Mouse (Mus musculus): ENCODE results near the gene Fxyd3. TPM values are rescaled to one million over a fixed set of nuclear protein-coding genes. Genes with fewer than 3 reads are reported as not detected.
A peak's percentile ranks its signal among the peaks of the same experiment; 100 is the strongest.

Fxyd3 gene
- polyA plus RNA-seq, 1 experiment from 2014 or later, result 8.0 TPM

GRCm38 (mm10) chr7:31050921-31051320 lies 25.6 kb downstream of the Fxyd3 start:
- H3K4me2 ChIP-seq (ENCODE audit: low read depth, low read length), result peak overlapping the region; percentile 76
- H3K9me3 ChIP-seq (replicated peaks; ENCODE audit: control insufficient read depth, low read length), result no peaks in the 10 kb centered on the region
- H3K4me1 ChIP-seq (ENCODE audit: control insufficient read depth, insufficient read depth, low read length), result peaks cover 40% of the 10 kb centered on the region
- no peak for ATAC-seq (replicated peaks; ENCODE audit: extremely low read depth, insufficient read depth, low FRiP score)
- 16% methylated on average over 9 of the region's 9 CpGs for WGBS
- peak overlapping the region; percentile 7; the same call in 1 of the 2 replicates for H3K4me3 ChIP-seq (ENCODE audit: low read length)
- no peak overlapping the region for H3K27ac ChIP-seq (ENCODE audit: low read length)
- no peaks in the 10 kb centered on the region for H3K36me3 ChIP-seq (ENCODE audit: control insufficient read depth, insufficient read depth)
- peaks cover 26% of the 10 kb centered on the region for H3K27me3 ChIP-seq (ENCODE audit: control insufficient read depth, insufficient read depth, low read length)
- H3K9ac ChIP-seq (ENCODE audit: low read length), result no peak overlapping the region

GRCm38 (mm10) chr7:31050487-31050886 lies 26.0 kb downstream of the Fxyd3 start:
- no peak overlapping the region for H3K27ac ChIP-seq (ENCODE audit: low read length)
- no peaks in the 10 kb centered on the region for H3K36me3 ChIP-seq (ENCODE audit: control insufficient read depth, insufficient read depth)
- WGBS, result 20% methylated on average over 6 of the region's 6 CpGs
- peaks cover 40% of the 10 kb centered on the region for H3K4me1 ChIP-seq (ENCODE audit: control insufficient read depth, insufficient read depth, low read length)
- ATAC-seq (replicated peaks; ENCODE audit: extremely low read depth, insufficient read depth, low FRiP score), result no peak
- H3K4me2 ChIP-seq (ENCODE audit: low read depth, low read length), result no peak overlapping the region
- no peaks in the 10 kb centered on the region for H3K9me3 ChIP-seq (replicated peaks; ENCODE audit: control insufficient read depth, low read length)
- no peak overlapping the region for H3K9ac ChIP-seq (ENCODE audit: low read length)
- H3K27me3 ChIP-seq (ENCODE audit: control insufficient read depth, insufficient read depth, low read length), result peaks cover 26% of the 10 kb centered on the region
- no peak overlapping the region for H3K4me3 ChIP-seq (ENCODE audit: low read length)

- Histone ChIP-seq H3K4me3 (ENCODE audit: low read length) (no peak overlapping the region), H3K4me1 (ENCODE audit: control insufficient read depth, insufficient read depth, low read length) (peaks cover 40% of the 10 kb centered on the region), H3K9me3 (replicated peaks; ENCODE audit: control insufficient read depth, low read length) (no peaks in the 10 kb centered on the region), H3K27me3 (ENCODE audit: control insufficient read depth, insufficient read depth, low read length) (peaks cover 26% of the 10 kb centered on the region), H3K27ac (ENCODE audit: low read length) (no peak overlapping the region), H3K36me3 (ENCODE audit: control insufficient read depth, insufficient read depth) (no peaks in the 10 kb centered on the region), H3K9ac (ENCODE audit: low read length) (no peak overlapping the region), H3K4me2 (ENCODE audit: low read depth, low read length) (no peak overlapping the region)
- no peak for ATAC-seq (replicated peaks; ENCODE audit: extremely low read depth, insufficient read depth, low FRiP score)
- WGBS, result 9% methylated on average over 10 of the region's 15 CpGs
Measured at GRCm38 (mm10) chr7:31049846-31050281, 26.6 kb downstream of the Fxyd3 start.

GRCm38 (mm10) chr7:31049135-31049845 lies 27.2 kb downstream of the Fxyd3 start:
- no peaks in the 10 kb centered on the region for H3K36me3 ChIP-seq (ENCODE audit: control insufficient read depth, insufficient read depth)
- 34% methylated on average over 5 of the region's 5 CpGs for WGBS
- peaks cover 27% of the 10 kb centered on the region for H3K27me3 ChIP-seq (ENCODE audit: control insufficient read depth, insufficient read depth, low read length)
- no peak overlapping the region for H3K4me3 ChIP-seq (ENCODE audit: low read length)
- ATAC-seq (replicated peaks; ENCODE audit: extremely low read depth, insufficient read depth, low FRiP score), result no peak
- no peak overlapping the region for H3K9ac ChIP-seq (ENCODE audit: low read length)
- H3K27ac ChIP-seq (ENCODE audit: low read length), result no peak overlapping the region
- H3K9me3 ChIP-seq (replicated peaks; ENCODE audit: control insufficient read depth, low read length), result no peaks in the 10 kb centered on the region
- H3K4me2 ChIP-seq (ENCODE audit: low read depth, low read length), result no peak overlapping the region
- H3K4me1 ChIP-seq (ENCODE audit: control insufficient read depth, insufficient read depth, low read length), result peaks cover 40% of the 10 kb centered on the region

GRCm38 (mm10) chr7:31042431-31042910 lies 34.0 kb downstream of the Fxyd3 start, which contains the start of gene Fxyd5:
Gene Fxyd5, minus strand, starts transcription at chr7:31042481.
- Histone ChIP-seq H3K4me3 (ENCODE audit: low read length) (peak within 1 kb of the TSS; percentile 50), H3K4me2 (ENCODE audit: low read depth, low read length) (peak within 1 kb of the TSS; percentile 62), H3K27me3 (ENCODE audit: control insufficient read depth, insufficient read depth, low read length) (peaks cover 17% of the 10 kb centered on the region), H3K4me1 (ENCODE audit: control insufficient read depth, insufficient read depth, low read length) (peaks cover 11% of the 10 kb centered on the region), H3K9ac (ENCODE audit: low read length) (peak within 1 kb of the TSS; percentile 71), H3K9me3 (replicated peaks; ENCODE audit: control insufficient read depth, low read length) (no peaks in the 10 kb centered on the region), H3K27ac (ENCODE audit: low read length) (peak within 1 kb of the TSS; percentile 64), H3K36me3 (ENCODE audit: control insufficient read depth, insufficient read depth) (no peaks in the 10 kb centered on the region)
- ATAC-seq (replicated peaks; ENCODE audit: extremely low read depth, insufficient read depth, low FRiP score), result no peak
- 36% methylated on average over 10 of the region's 10 CpGs for WGBS

GRCm38 (mm10) chr7:31041662-31042315 lies 34.7 kb downstream of the Fxyd3 start:
- Histone ChIP-seq H3K9ac (ENCODE audit: low read length) (peak overlapping the region; percentile 71), H3K4me3 (ENCODE audit: low read length) (peak overlapping the region; percentile 50), H3K9me3 (replicated peaks; ENCODE audit: control insufficient read depth, low read length) (no peaks in the 10 kb centered on the region), H3K4me2 (ENCODE audit: low read depth, low read length) (peak overlapping the region; percentile 62), H3K27me3 (ENCODE audit: control insufficient read depth, insufficient read depth, low read length) (peaks cover 17% of the 10 kb centered on the region), H3K27ac (ENCODE audit: low read length) (peak overlapping the region; percentile 64), H3K4me1 (ENCODE audit: control insufficient read depth, insufficient read depth, low read length) (peaks cover 11% of the 10 kb centered on the region), H3K36me3 (ENCODE audit: control insufficient read depth, insufficient read depth) (no peaks in the 10 kb centered on the region)
- 3% methylated on average over 28 of the region's 28 CpGs for WGBS
- ATAC-seq (replicated peaks; ENCODE audit: extremely low read depth, insufficient read depth, low FRiP score), result peak; percentile 68

GRCm38 (mm10) chr7:31041023-31041407 lies 35.5 kb downstream of the Fxyd3 start:
- Histone ChIP-seq H3K27me3 (ENCODE audit: control insufficient read depth, insufficient read depth, low read length) (peaks cover 17% of the 10 kb centered on the region), H3K4me1 (ENCODE audit: control insufficient read depth, insufficient read depth, low read length) (peaks cover 11% of the 10 kb centered on the region), H3K4me3 (ENCODE audit: low read length) (peak overlapping the region; percentile 50), H3K4me2 (ENCODE audit: low read depth, low read length) (peak overlapping the region; percentile 62), H3K9me3 (replicated peaks; ENCODE audit: control insufficient read depth, low read length) (no peaks in the 10 kb centered on the region), H3K9ac (ENCODE audit: low read length) (no peak overlapping the region), H3K36me3 (ENCODE audit: control insufficient read depth, insufficient read depth) (no peaks in the 10 kb centered on the region), H3K27ac (ENCODE audit: low read length) (no peak overlapping the region)
- WGBS, result 38% methylated on average over 8 of the region's 8 CpGs
- ATAC-seq (replicated peaks; ENCODE audit: extremely low read depth, insufficient read depth, low FRiP score), result no peak

- peak overlapping the region; percentile 62; the same call in 1 of the 2 replicates for H3K4me2 ChIP-seq (ENCODE audit: low read depth, low read length)
- no peaks in the 10 kb centered on the region for H3K36me3 ChIP-seq (ENCODE audit: control insufficient read depth, insufficient read depth)
- no peak overlapping the region for H3K4me3 ChIP-seq (ENCODE audit: low read length)
Measured at GRCm38 (mm10) chr7:31040281-31041022, 36.1 kb downstream of the Fxyd3 start.

More at GRCm38 (mm10) chr7:31040281-31041022, 36.1 kb downstream of the Fxyd3 start:
- Histone ChIP-seq H3K9ac (ENCODE audit: low read length) (no peak overlapping the region), H3K27me3 (ENCODE audit: control insufficient read depth, insufficient read depth, low read length) (peaks cover 17% of the 10 kb centered on the region), H3K9me3 (replicated peaks; ENCODE audit: control insufficient read depth, low read length) (no peaks in the 10 kb centered on the region), H3K27ac (ENCODE audit: low read length) (no peak overlapping the region), H3K4me1 (ENCODE audit: control insufficient read depth, insufficient read depth, low read length) (peaks cover 11% of the 10 kb centered on the region)
- 71% methylated on average over 12 of the region's 12 CpGs for WGBS
- ATAC-seq (replicated peaks; ENCODE audit: extremely low read depth, insufficient read depth, low FRiP score), result no peak
